Mouse (Mus musculus) common myeloid progenitor, adult 5-6 weeks (primary cell): ENCODE measurements around the gene Rhot2. TPM values are rescaled to one million over a fixed set of nuclear protein-coding genes. Genes with fewer than 3 reads are reported as not detected.
A peak's percentile ranks its signal among the peaks of the same experiment; 100 is the strongest.
"Not testable (repeated sequence)": the region's sequence is repeated elsewhere in the genome, so short reads cannot be mapped to it uniquely, and the experiment has no call there.

Source experiments
- ATAC-seq: replicated peaks from 2 replicates; pipeline ENCODE4 v1.8.0; 2016; ENCODE audit warnings: low read depth, mild to moderate bottlenecking, moderate TSS enrichment, inconsistent platforms; ENCODE audit not compliant: poor library complexity, severe bottlenecking
- total RNA-seq: library from RNA; stranded (forward); fragments of 200-1000, 187-1606 nt; gene quantifications from 2 replicates; pipeline ENCODE4 v1.2.3, GENCODE M21; 2017

Gene Rhot2
- total RNA-seq, 1 experiment from 2014 or later = 23.7 TPM

DNA sequence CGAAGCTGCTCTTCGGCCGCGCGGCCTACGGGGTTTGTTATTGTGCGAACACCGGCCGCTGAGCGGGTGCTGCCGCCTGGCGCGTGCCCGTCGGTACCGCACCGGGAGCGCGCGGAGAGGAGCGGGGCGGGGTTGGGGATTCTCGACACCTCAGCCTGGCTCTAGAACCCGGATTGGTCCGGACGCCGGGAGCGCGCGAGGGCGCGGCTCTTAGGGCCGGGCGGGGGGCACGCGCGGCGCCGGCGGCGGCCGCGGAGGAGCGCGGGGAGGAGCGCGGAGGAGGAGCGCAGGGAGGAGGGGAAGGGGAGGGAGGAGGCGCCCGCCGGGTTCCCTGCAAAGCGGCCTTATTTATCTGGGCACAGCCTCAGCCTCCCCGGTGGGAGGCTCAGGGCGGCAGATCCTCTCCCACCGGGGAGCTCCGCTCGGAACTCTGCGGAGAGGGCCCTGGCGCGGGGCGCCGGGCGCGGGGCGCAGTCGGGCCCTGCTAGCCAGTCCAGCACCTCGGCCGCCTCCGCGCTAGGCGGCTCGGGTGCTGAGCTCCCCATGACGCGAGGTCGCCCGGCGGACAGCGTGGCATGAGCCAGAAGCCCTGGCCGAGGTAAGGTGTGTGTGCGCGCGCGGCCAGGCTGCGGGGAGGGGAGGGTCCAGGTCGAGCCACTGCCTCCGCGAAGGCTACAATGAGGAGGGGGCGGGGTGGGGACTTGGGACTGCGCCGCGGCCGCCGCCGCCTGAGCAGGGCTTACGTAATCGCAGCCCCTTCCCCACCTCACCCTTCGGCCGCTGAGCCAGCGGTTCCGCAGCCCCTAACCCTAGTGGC is 35.7 kb downstream of the Rhot2 start, which contains the start of gene Fbxl16:
Fbxl16 (plus strand) TSS at position 297 of the 817 bp plus-strand sequence.
- ATAC-seq = no peak

DNA sequence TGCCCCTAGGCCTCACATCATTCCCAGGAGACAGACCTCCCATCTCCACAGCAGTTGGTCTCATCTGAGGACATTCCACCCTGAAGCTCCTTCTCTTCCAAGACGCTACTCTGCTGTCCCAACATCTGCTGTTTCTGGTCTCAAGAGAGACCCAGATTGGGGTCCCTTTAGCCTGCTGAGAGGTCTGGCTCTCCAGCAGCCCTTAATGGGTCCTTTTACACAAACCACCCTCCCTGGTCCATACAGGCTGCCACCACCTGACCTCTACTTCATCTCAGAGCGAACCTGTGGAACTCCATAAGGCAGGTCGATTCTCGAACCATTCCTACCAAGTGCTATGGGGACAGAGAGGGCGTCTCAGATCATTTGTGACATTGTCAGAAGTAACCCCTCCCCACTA is 36.6 kb downstream of the Rhot2 start:
- no peak for ATAC-seq

- not testable (repeated sequence) for ATAC-seq
Measured at GRCm38 (mm10) chr17:25807452-25807851, 37.2 kb downstream of the Rhot2 start.

- no peak for ATAC-seq
Measured at GRCm38 (mm10) chr17:25806507-25806906, 38.1 kb downstream of the Rhot2 start.

GRCm38 (mm10) chr17:25802825-25803517 is 41.7 kb downstream of the Rhot2 start:
- no peak; the same call in 1 of the 2 replicates for ATAC-seq

DNA sequence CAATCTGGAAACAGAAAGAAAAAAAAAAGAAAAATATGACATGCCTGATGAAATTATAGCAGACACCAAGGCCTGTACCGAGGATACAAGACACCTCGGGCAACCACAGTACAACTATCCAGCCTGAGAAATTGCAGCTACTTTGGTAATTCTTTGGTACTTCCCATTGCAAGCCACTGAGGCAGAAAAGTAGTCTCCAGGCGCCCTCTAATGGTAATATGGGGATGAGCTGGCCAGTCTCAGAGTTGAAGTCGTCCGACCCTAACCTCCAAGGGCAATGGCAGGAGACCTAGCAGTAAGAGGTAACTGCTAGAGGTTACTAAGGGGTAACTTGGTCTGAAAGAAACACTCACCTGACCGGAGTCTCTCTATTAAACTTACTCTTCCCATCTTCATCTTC is 43.6 kb downstream of the Rhot2 start:
- peak; percentile 80 for ATAC-seq

DNA sequence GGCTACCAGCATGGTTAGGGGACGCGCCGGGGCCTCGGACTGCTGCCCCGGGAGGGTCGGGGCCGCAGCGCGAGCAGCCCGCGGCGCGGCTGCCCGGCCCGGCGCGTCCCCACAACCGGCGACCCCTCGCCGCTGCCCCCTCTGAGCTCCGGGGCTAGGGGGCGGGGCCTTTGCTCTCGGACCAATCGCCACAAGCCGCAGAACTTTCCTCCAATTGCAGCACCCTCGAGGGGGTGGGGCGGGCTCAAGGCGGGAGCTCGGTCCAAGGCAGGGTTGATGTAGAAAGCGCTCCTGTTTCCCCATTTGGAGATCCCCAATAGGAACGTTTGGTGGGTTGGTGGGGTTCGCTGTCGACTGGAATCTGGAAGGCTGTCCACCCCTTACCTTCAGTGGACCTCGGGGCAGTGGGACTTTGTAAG is 47.7 kb downstream of the Rhot2 start, which contains the start of gene Metrn:
Metrn (minus strand) TSS at position 186 of the 419 bp plus-strand sequence.
- peak; percentile 62 for ATAC-seq

GRCm38 (mm10) chr17:25796211-25796771 is 48.4 kb downstream of the Rhot2 start:
- ATAC-seq = no peak

DNA sequence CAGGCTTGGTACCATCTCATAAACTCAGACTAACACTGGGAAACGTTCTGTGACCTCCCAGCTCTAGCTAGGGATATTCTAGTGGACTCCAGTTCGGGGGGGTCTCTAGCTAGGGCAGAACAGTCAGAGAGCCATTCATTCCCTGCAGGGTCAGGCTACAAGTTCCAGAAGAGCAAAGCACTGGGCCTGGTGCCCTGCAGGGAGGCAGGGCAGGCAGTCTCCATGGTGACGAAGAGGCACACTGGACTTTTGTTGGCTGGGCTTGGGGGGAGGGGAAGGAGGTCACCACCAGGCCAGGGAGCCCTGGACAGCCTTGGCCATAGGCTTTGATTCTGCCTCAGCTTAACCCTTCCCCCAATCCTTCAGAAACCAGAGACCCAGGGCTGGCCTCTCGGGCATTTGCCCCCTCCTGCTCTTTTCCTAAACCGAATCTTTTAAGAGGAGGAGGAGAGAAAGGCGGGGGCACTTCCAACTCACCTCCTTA is 49.0 kb downstream of the Rhot2 start, which contains the start of gene AC134908.4:
AC134908.4 (minus strand) TSS at position 51 of the 484 bp plus-strand sequence.
- ATAC-seq = no peak

DNA sequence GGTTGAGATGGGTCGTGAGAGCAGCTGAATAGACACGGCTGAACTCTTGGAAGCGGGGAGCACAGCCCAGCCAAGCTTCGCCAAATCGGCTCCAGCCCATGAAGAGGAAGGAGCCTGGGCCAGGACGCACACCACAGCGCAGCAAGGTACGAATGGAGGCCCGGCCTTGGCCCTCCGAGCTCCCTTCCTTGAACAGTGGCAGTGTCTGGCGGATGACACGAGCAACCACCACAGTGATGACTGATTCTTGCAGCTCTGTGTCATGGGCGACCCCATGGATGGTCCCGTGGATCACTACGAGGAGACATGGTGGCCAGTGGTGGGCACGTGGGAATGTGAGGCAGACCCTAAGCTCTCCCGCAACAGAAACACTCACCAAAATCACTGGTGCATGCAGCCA is 49.7 kb downstream of the Rhot2 start:
- no peak for ATAC-seq

DNA sequence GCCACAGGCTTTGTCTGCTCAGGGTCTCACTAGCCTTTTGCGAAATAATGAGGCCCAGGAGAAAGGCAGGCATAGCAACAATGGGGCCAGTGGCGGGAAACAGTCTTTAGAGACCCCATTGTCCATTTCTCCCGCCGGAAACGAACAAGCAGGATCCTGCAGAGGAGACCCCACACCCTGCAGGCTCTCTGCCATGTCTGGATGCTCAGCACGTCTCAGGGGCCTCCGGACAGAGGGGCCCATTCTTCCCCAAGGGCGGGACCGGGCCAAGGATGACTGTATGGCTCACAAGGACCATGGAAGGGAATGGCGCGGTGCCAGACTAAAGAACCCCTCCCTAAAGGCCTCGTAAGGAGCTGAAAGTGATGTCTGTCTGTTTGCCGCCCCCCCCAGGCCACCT is 50.5 kb downstream of the Rhot2 start:
- no peak for ATAC-seq

GRCm38 (mm10) chr17:25792615-25793014 is 52.0 kb downstream of the Rhot2 start, which contains the start of gene Fam173a:
Gene Fam173a (minus strand): TSS chr17:25792901.
- peak; percentile 62 for ATAC-seq

GRCm38 (mm10) chr17:25791843-25792527 is 52.7 kb downstream of the Rhot2 start:
- ATAC-seq = peak; percentile 69

DNA sequence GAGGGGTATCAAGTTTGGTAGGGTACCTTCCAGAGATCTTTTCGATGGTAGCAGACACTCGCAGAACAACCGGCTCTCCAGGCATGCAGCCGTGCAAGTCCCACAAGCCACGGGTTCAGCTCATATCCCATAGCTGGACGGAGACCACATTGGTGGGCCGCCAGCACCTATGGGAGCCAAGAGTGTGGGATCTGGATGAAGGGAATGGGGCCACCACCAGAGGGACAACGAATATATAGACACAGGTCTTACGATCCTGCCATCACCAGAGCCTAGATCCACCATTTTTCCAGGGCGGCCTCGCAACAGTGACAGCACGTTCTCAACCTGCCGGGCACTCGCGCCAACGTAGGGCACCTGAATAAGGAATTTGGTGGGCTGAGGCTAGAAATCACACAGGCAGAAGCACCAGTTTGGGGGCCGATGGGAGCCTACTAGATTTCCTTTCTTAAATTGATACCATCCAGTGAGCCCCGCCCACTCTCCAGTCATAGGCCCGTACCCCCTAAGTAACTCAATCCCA is 53.3 kb downstream of the Rhot2 start:
- no peak for ATAC-seq

Other genes starting within 250 kb of the Rhot2 start
- gene Gng13, start 127.7 kb downstream of the Rhot2 start, total RNA-seq = not detected in 2 replicates
- gene Chtf18, start 117.4 kb downstream of the Rhot2 start, total RNA-seq = 17.0 and 28.5 TPM in 2 replicates
- 3.0 and 3.9 TPM in 2 replicates for gene Rpusd1, start 117.2 kb downstream of the Rhot2 start, total RNA-seq
- gene Mslnl, start 108.8 kb downstream of the Rhot2 start, total RNA-seq = not detected in 2 replicates
- not detected in 2 replicates for gene Msln, start 90.5 kb downstream of the Rhot2 start, total RNA-seq
- 8.7 and 32.7 TPM in 2 replicates for gene Narfl, start 71.1 kb downstream of the Rhot2 start, total RNA-seq
- 13.6 and 28.4 TPM in 2 replicates for gene Haghl, start 59.2 kb downstream of the Rhot2 start, total RNA-seq
- gene Ccdc78, start 58.3 kb downstream of the Rhot2 start, total RNA-seq = not detected in 2 replicates
- 47.9 and 51.1 TPM in 2 replicates for gene Fam173a, start 52.0 kb downstream of the Rhot2 start, total RNA-seq
- 4.3 TPM in 1 of 2 replicates, not detected in the other for gene AC134908.4, start 49.2 kb downstream of the Rhot2 start, total RNA-seq
- 26.7 and 27.8 TPM in 2 replicates for gene Metrn, start 47.7 kb downstream of the Rhot2 start, total RNA-seq
- gene Fbxl16, start 35.8 kb downstream of the Rhot2 start, total RNA-seq = 0.18 TPM in 1 of 2 replicates, not detected in the other
- gene Wdr24, start 21.2 kb downstream of the Rhot2 start, total RNA-seq = 10.2 and 21.0 TPM in 2 replicates
- 15.4 and 21.7 TPM in 2 replicates for gene Jmjd8, start 16.0 kb downstream of the Rhot2 start, total RNA-seq
- gene Stub1, start 11.4 kb downstream of the Rhot2 start, total RNA-seq = 60.4 and 84.7 TPM in 2 replicates
- gene Rhbdl1, start 7.6 kb downstream of the Rhot2 start, total RNA-seq = 0.46 TPM in 1 of 2 replicates, not detected in the other
- not detected in 2 replicates for gene Gm20683, start 3.1 kb downstream of the Rhot2 start, total RNA-seq
- 18.6 and 23.8 TPM in 2 replicates for gene Wdr90, start 16.6 kb upstream of the Rhot2 start, total RNA-seq
- gene Mcrip2, start 23.9 kb upstream of the Rhot2 start, total RNA-seq = 22.3 and 24.0 TPM in 2 replicates
- gene Mettl26, start 30.2 kb upstream of the Rhot2 start, total RNA-seq = 13.9 and 15.9 TPM in 2 replicates
- gene Wfikkn1, start 36.0 kb upstream of the Rhot2 start, total RNA-seq = 0.78 and 1.0 TPM in 2 replicates
- gene Rab40c, start 74.9 kb upstream of the Rhot2 start, total RNA-seq = 1.0 and 7.0 TPM in 2 replicates
- 50.4 and 62.4 TPM in 2 replicates for gene Pigq, start 100.1 kb upstream of the Rhot2 start, total RNA-seq
- gene Nhlrc4, start 100.1 kb upstream of the Rhot2 start, total RNA-seq = not detected in 2 replicates
- not detected in 2 replicates for gene A930017K11Rik, start 107.7 kb upstream of the Rhot2 start, total RNA-seq
- gene Capn15, start 140.9 kb upstream of the Rhot2 start, total RNA-seq = 4.1 and 4.6 TPM in 2 replicates
- 0.97 and 2.2 TPM in 2 replicates for gene Rab11fip3, start 224.7 kb upstream of the Rhot2 start, total RNA-seq
- 11.8 and 16.0 TPM in 2 replicates for gene Decr2, start 245.5 kb upstream of the Rhot2 start, total RNA-seq